Mouse (Mus musculus) brain, embryonic 14.5 days (tissue): ENCODE data around the gene Tbxa2r.

Experiments used
- CTCF ChIP-seq: fragments of 200-500 bp; IDR thresholded peaks from 2 replicates; pipeline ENCODE4 v1.5.1; 2012; ENCODE audit warnings: inconsistent platforms, mild to moderate bottlenecking, moderate library complexity, borderline replicate concordance; ENCODE audit not compliant: insufficient read depth, insufficient read length; ENCODE audit errors: extremely low read depth
- POLR2A ChIP-seq: fragments of 200-500 bp; IDR thresholded peaks from 2 replicates; pipeline ENCODE4 v1.6.1; 2012; ENCODE audit warnings: mild to moderate bottlenecking, inconsistent platforms, borderline replicate concordance; ENCODE audit not compliant: poor library complexity, insufficient read depth, insufficient read length, severe bottlenecking; ENCODE audit errors: extremely low read depth

GRCm38 (mm10) chr10:81322444-81322843 lies 6.1 kb upstream of the Tbxa2r start:
- TF ChIP-seq POLR2A, result no peak
- no peak for TF ChIP-seq CTCF
